Mouse (Mus musculus) thymus, postnatal 10 days (tissue): Measurements from ENCODE around the gene B230118H07Rik.
"Not testable (repeated sequence)": the region's sequence is repeated elsewhere in the genome, so short reads cannot be mapped to it uniquely, and the experiment has no call there.

Experiments
- DNase-seq, 2 experiments: peaks; one replicate each; pipeline ENCODE4 v3.0.0; 2021; ENCODE audit warnings: low spot score in 2 of 2

B230118H07Rik gene

DNA sequence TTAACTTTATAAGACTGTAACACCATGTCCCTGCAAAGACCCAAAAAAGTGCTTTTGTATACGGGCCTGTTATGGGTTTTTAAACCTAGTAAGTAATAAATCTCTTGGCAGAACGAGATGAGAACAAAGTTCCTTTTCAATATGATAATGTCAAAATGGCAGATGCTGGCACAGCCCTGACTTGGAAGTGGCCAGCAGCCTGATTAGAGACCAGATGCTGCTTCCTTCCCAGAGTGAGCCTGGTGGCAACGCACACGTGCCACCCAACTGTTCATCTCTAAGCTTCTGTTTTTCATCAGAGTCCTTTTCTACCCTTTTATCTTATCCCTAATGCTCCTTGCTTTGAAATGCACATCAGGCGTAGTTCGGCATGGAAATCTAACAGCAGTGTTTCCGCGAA is 58.0 kb downstream of the B230118H07Rik start:
- DNase-seq, result peak in 1 of 2 experiments; percentile 2

- DNase-seq, result peak; percentile 58 to 63
These were observed 67.9 kb downstream of the B230118H07Rik start for GRCm38 (mm10) chr2:101581418-101581817.

DNA sequence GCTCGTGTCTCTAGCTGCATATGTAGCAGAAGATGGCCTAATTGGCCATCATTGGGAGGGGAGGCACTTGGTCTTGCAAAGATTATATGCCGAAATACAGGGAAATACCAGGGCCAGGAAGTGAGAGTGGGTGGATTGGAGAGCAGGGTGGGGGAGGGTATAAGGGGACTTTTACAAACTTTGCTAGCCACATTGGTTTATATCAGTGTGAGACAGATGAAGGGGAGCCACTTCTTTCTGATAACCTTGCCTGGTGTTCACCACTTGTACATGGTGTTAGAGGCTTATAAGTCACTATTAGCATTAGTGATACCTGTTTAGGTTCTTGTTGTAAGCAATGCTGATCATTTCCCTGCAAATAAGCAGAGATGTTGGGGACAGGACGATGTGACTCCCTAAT is 68.4 kb downstream of the B230118H07Rik start:
- DNase-seq, result no peak

- DNase-seq, result no peak
These were observed 68.9 kb downstream of the B230118H07Rik start for GRCm38 (mm10) chr2:101580428-101580827.

DNA sequence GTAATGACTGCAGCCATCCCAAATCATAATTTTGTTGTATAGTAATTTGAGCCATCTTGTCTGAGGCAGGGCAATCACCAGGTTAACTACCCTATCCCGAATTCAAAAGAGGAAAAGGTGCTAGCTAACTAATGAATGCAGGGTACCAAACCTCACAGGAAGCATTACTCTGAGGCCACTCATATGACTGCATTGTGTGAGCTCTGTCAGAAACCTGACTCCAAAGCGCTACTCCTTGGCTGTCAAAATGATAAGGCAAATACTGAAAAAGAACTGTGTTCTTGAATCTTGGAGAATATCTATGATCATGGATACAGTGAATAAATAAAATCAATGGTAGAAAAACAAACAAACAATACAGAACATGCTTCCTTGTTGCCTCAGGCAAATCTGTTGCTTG is 69.3 kb downstream of the B230118H07Rik start:
- no peak for DNase-seq

DNA sequence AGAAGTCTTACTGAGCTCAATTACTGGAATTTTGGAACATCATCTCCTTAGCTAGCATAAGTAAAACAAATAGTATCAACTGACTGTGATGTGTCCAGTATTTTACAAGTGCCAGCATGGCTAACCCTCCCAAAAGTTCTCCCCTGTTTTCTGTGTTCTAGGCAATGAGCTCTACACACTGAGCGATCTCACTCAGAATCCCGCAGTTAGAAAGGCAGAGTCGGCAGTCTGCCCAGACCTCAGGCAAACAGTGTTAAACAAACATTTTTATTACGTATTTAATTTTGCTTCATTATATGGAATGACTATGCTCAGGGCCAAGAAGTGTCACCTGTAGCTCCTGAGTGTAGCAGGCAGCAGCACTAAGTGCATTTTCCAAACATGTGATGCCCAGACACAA is 72.1 kb downstream of the B230118H07Rik start:
- no peak for DNase-seq

DNA sequence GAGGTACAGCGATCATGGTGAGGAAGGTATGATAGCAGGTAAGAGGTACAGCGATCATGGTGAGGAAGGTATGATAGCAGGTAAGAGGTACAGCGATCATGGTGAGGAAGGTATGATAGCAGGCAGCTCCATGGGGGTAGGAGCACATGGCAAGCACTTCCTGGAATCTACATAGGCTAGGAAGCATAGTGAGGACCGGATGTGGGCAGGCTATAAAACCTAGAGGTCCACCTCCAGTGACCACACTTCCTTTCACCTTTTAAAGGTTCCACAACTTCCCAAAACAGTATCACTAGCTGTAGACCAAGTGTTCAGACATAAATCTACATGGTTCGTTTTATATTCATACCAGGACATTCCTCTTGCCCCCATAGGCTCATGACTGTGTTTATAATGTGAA is 80.1 kb downstream of the B230118H07Rik start:
- DNase-seq, result no peak

DNA sequence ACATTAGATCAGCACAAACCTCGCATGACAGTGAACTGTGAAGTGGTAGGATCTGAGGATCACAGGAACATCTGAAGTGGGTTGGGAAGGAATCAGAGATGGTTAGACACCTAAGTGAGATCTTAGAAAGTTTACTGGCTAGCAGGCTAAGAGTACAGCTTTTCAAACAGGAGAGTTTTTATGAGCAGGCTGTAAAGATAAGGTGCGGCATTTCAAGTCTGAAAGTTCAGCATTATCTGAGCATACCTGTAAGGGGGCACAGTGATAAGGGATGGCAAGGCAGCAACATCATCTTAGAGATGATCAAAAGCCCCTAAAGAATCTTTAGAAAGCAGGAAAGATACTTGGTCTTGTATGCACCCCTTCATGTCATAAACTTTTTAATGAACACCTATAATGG is 81.8 kb downstream of the B230118H07Rik start:
- DNase-seq, result no peak

DNA sequence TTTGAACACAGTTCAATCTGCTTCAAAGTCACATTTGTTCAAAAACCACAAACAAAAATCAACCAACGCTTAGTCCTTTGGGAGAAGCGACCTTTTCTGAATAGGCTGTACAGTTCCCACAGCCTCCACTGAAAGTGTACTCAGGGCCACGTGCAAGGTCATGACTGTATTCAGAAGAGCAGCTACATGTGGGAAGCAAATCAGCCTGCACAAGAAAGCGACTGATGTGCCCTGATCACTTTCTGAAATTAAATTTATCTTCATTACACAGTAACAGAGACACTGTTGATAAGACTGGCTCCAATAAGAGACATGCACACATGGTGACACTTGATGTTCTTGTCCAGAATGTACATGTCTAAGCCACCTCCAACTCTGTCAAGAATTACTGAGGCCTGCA is 85.6 kb downstream of the B230118H07Rik start:
- no peak for DNase-seq

DNA sequence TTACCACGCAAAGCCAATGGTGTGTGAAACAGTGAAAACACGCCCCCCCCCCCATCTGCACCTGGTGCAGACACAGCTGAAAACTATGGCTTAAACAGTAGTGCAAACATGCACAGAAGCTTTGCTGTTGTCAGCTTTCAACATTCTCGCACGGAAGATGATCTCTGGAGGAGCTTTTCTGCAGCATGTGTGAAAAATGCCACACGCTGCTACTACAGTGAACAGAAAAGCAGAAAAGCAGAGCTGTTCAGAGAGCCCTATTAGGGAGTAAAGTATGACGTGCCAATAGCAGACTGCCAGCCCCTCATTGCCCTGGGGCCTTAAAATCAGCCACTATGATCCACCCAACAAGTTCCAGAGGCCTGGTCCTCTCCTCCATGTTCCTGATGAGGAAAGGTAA is 86.1 kb downstream of the B230118H07Rik start:
- peak; percentile 50 for DNase-seq

DNA sequence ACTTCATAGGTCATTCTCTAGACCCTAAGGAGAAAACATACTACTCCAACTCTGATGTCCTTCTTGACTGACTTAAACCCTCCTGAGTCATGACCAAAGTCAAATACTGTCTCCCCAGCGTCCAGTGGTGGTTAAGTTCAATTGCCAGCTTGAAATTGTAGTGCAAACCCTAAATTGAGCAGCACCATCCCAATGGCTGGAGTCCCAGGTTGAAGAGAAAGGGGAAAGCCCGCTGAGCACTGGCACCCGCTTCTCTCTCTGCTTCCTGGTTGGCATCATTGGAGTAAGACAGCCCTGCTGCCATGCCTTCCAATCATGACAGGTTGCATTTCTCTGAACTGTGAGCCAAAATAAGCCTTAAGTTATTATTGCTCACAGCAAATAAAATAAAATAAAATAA is 89.9 kb downstream of the B230118H07Rik start:
- DNase-seq, result no peak

DNA sequence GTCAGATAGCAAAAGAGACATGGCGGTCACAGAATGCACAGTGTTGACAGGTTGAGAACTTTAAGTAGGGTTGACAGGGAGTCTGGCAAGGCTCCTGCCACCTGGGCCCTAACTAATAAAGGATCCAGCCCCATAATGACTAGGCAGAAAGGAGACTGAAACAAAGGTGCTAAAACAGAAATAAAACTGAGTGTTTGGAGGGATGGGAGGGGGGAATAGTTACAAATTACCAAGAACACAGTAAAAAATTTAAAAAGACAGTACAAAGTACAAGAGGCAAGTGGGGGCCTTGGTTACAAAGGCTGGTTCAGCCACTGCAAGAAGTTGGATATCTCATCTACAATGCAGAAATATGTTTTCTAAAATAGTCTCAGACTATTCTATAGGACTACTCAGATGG is 93.4 kb downstream of the B230118H07Rik start:
- no peak for DNase-seq

- DNase-seq, result no peak
These were observed 95.5 kb downstream of the B230118H07Rik start for GRCm38 (mm10) chr2:101553851-101554250.

GRCm38 (mm10) chr2:101552301-101552700 is 97.0 kb downstream of the B230118H07Rik start:
- peak; percentile 65 to 83 for DNase-seq

DNA sequence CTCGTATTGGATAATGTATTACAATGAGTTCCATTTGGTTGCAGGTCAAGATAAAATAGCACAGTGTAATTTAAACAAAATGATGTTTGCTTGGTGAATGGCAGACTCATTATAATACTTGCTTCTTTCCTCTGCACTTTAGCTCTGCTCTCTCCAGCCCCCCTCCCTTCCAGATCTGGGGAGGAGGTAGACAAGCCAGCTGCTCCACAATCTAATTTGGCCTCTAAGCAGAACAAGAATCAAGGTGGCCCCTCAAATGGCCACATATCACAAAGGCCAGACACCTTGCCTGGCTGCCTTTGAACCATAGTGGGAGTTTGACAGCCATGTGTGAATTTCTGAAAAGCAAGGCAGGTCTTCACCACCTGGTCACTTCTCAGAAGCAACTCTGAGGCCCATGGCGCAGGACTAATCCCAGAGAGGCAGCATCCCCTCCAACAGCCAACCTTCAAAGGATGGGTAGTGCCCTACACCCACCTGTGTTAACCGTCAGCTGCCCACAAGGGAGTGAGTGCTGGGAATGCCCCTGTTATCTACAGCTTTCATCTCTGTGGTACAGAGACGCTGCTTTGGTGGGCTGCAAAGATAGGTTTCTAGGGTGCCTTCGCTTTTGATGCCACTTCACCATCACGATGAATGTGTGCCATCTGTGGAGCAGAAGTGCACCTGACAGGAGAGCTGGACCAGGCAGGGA is 98.2 kb downstream of the B230118H07Rik start:
- peak; percentile 78 to 91 for DNase-seq

GRCm38 (mm10) chr2:101550176-101550575 is 99.2 kb downstream of the B230118H07Rik start:
- peak; percentile 44 to 51 for DNase-seq

DNA sequence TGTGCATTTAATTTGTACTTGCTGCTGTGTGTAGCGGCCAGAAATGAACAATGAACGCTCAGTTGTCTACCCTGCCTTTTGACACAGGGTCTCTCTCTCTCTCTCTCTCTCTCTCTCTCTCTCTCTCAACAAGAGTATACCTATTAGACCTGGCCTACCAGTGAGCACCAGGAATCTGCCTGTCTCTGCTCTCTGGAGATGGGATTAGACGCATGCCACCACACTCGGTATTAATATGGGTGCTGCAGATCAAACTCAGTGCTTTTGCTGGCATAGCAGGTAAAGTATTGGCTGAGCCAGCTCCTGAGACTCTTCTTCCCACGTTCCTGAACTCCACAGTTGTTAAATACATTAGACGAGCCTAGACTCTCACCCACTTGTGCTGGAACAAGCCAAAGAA is 100.5 kb downstream of the B230118H07Rik start:
- DNase-seq, result no peak

DNA sequence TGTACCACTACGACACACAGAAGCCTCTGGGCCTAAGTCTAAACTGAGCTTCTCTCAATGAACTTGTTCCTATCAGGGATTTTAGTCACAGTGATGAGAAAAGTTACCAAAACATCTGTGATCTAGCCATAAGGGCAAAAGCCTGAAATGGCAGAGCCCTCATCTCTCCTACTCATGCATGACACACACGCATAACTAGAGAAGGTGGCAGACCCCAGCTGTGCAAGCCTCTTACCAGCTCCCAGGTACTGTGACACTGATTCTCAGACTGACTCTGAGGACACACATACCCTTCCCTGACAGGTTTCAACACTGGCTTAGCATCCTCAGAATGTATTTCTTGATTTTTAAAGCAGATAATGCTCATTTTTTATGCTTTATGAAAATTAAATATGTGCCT is 103.7 kb downstream of the B230118H07Rik start:
- peak; percentile 31 to 42 for DNase-seq

- peak; percentile 69 to 74 for DNase-seq
These were observed 105.5 kb downstream of the B230118H07Rik start for GRCm38 (mm10) chr2:101543704-101544417.

- not testable (repeated sequence) for DNase-seq
These were observed 112.4 kb downstream of the B230118H07Rik start for GRCm38 (mm10) chr2:101536887-101537286.

- no peak for DNase-seq
These were observed 115.6 kb downstream of the B230118H07Rik start for GRCm38 (mm10) chr2:101533741-101534140.

GRCm38 (mm10) chr2:101525503-101526381 is 123.6 kb downstream of the B230118H07Rik start:
- peak; percentile 28 to 69 for DNase-seq
